In genomic region chr11:23029399-23029798, GRCm38 (mm10) we compare ENCODE assay signal across 19 mouse cellular contexts. TPM values are rescaled to one million over a fixed set of nuclear protein-coding genes. Genes with fewer than 3 reads are reported as not detected.
DNase-seq lines count a peak whose midpoint lies in the region; ATAC-seq and TF ChIP-seq lines count a peak whose summit lies in the region.
"Had no signal": no experiment of that assay in that cellular context is flagged by ENCODE, and none has a peak within 500 bp of the region (broad histone marks: within the 10 kb centered on the region; RNA-seq: fewer than 3 reads in every experiment).

No protein-coding gene starts in this region.

- ATAC-seq in intestine, embryonic 15.5 days, result peak; percentile 61; the same call in 1 of the 2 replicates
- no peak for ATAC-seq in intestine, postnatal 0 days
- ATAC-seq in intestine, embryonic 16.5 days, result peak; percentile 51
- ATAC-seq in stomach, postnatal 0 days (ENCODE audit: low FRiP score, low TSS enrichment), result no peak
- ATAC-seq: activated CD4-positive, CD25-positive, alpha-beta regulatory T cell, adult 4 months; CD4-positive, CD25-positive, alpha-beta regulatory T cell, adult 4 months; Patski had no signal

- no peaks in the 10 kb centered on the region for H3K4me1 ChIP-seq in intestine, embryonic 15.5 days (replicated peaks)
- no peaks in the 10 kb centered on the region for H3K4me1 ChIP-seq in intestine, postnatal 0 days (replicated peaks; ENCODE audit: control insufficient read depth, insufficient read depth, low read length)
- 0 out of 2 replicates have a peak, but pooled peaks cover 2% of the 10 kb centered on the region for H3K4me1 ChIP-seq in intestine, embryonic 16.5 days (ENCODE audit: control insufficient read depth, insufficient read depth, low read length)
- H3K4me1 ChIP-seq in stomach, postnatal 0 days (replicated peaks; ENCODE audit: control insufficient read depth, insufficient read depth), result no peaks in the 10 kb centered on the region

- no peak for TF ChIP-seq EP300 in stomach, postnatal 0 days (optimal IDR thresholded peaks at IDR 0.05)

- H3K27ac ChIP-seq in intestine, embryonic 15.5 days, result no peak overlapping the region
- H3K27ac ChIP-seq in intestine, postnatal 0 days (ENCODE audit: low read depth, low read length), result no peak overlapping the region
- no peak overlapping the region for H3K27ac ChIP-seq in intestine, embryonic 16.5 days (ENCODE audit: low read length)
- H3K27ac ChIP-seq in stomach, postnatal 0 days (replicated peaks), result no peak overlapping the region

- WGBS in intestine, embryonic 15.5 days, result 61% methylated on average over 6 of the region's 6 CpGs
- 39% methylated on average over 6 of the region's 6 CpGs for WGBS in intestine, postnatal 0 days
- WGBS in intestine, embryonic 16.5 days, result 70% methylated on average over 6 of the region's 6 CpGs
- 61% methylated on average over 6 of the region's 6 CpGs for WGBS in stomach, postnatal 0 days

- TF ChIP-seq CTCF in intestine, postnatal 0 days (IDR thresholded peaks at IDR 0.05; ENCODE audit: low read depth), result no peak
- no peak for TF ChIP-seq CTCF in stomach, postnatal 0 days (IDR thresholded peaks at IDR 0.05; ENCODE audit: low read depth)

- H3K9me3 ChIP-seq in intestine, embryonic 15.5 days, result no peaks in the 10 kb centered on the region
- H3K9me3 ChIP-seq in intestine, postnatal 0 days (ENCODE audit: control insufficient read depth), result no peaks in the 10 kb centered on the region
- H3K9me3 ChIP-seq in intestine, embryonic 16.5 days (ENCODE audit: control insufficient read depth, low read length), result no peaks in the 10 kb centered on the region
- no peaks in the 10 kb centered on the region for H3K9me3 ChIP-seq in stomach, postnatal 0 days (ENCODE audit: control insufficient read depth, low read length)
- H3K9me3 ChIP-seq: G1E had no signal

- no peak overlapping the region for H3K9ac ChIP-seq in intestine, embryonic 15.5 days
- no peak overlapping the region for H3K9ac ChIP-seq in intestine, postnatal 0 days (ENCODE audit: low read depth, low read length)
- H3K9ac ChIP-seq in intestine, embryonic 16.5 days (ENCODE audit: low read depth, low read length), result no peak overlapping the region
- no peak overlapping the region for H3K9ac ChIP-seq in stomach, postnatal 0 days (ENCODE audit: low read length)

- H3K36me3 ChIP-seq in intestine, embryonic 15.5 days, result no peaks in the 10 kb centered on the region
- no peaks in the 10 kb centered on the region for H3K36me3 ChIP-seq in intestine, postnatal 0 days (ENCODE audit: control insufficient read depth, insufficient read depth)
- no peaks in the 10 kb centered on the region for H3K36me3 ChIP-seq in intestine, embryonic 16.5 days (ENCODE audit: control insufficient read depth, insufficient read depth, low read length)
- H3K36me3 ChIP-seq in stomach, postnatal 0 days (ENCODE audit: control insufficient read depth, insufficient read depth, low read length), result no peaks in the 10 kb centered on the region
- H3K36me3 ChIP-seq: G1E had no signal

- H3K27me3 ChIP-seq in intestine, embryonic 15.5 days (replicated peaks), result no peaks in the 10 kb centered on the region
- no peaks in the 10 kb centered on the region for H3K27me3 ChIP-seq in intestine, postnatal 0 days (replicated peaks; ENCODE audit: control insufficient read depth, insufficient read depth, low read length)
- H3K27me3 ChIP-seq in intestine, embryonic 16.5 days (replicated peaks; ENCODE audit: control insufficient read depth, insufficient read depth, low read length), result no peaks in the 10 kb centered on the region
- no peaks in the 10 kb centered on the region for H3K27me3 ChIP-seq in stomach, postnatal 0 days (ENCODE audit: control insufficient read depth, insufficient read depth, low read length)
- H3K27me3 ChIP-seq: CH12.LX, Patski had no signal

- H3K4me3 ChIP-seq in intestine, embryonic 15.5 days (replicated peaks), result no peak overlapping the region
- H3K4me3 ChIP-seq in intestine, postnatal 0 days (ENCODE audit: low read depth, low read length), result no peak overlapping the region
- H3K4me3 ChIP-seq in intestine, embryonic 16.5 days (ENCODE audit: low read length), result no peak overlapping the region
- no peak overlapping the region for H3K4me3 ChIP-seq in stomach, postnatal 0 days (ENCODE audit: low read depth, low read length)

- H3K4me2 ChIP-seq in intestine, embryonic 15.5 days (replicated peaks), result no peak overlapping the region
- H3K4me2 ChIP-seq in intestine, postnatal 0 days (replicated peaks; ENCODE audit: low read depth), result no peak overlapping the region
- H3K4me2 ChIP-seq in intestine, embryonic 16.5 days (ENCODE audit: low read depth, low read length), result no peak overlapping the region
- no peak overlapping the region for H3K4me2 ChIP-seq in stomach, postnatal 0 days (replicated peaks; ENCODE audit: low read depth)

- no peak for DNase-seq in stomach, postnatal 0 days (ENCODE audit: low spot score)
- DNase-seq: adrenal gland, adult 2 months; adrenal gland, adult 8-10 months; adrenal gland, postnatal 10 days; adrenal gland, postnatal 14 days; adrenal gland, postnatal 25 days; adrenal gland, postnatal 36 days; B cell, adult 2 months; cerebellum, adult 11 months; cerebellum, adult 11-12 months; cerebellum, adult 18-20 months had no signal

RNA-seq across cellular contexts. Expression of gene Fam161a, which starts 22.1 kb away (rescaled TPM):
- polyA plus RNA-seq in intestine, embryonic 15.5 days (2015; fragmentation: Nextera tagmentation; extraction: Ambion mirVana), result 1.5 and 1.8 TPM in 2 replicates
- polyA plus RNA-seq in intestine, postnatal 0 days (2015; fragmentation: Nextera tagmentation; extraction: Ambion mirVana), result 1.9 and 2.8 TPM in 2 replicates
- 1.5 and 2.7 TPM in 2 replicates for polyA plus RNA-seq in intestine, embryonic 16.5 days (2015; fragmentation: Nextera tagmentation; extraction: Ambion mirVana)
- 3.0 and 3.2 TPM in 2 replicates for polyA plus RNA-seq in stomach, postnatal 0 days (2015; fragmentation: Nextera tagmentation; extraction: Ambion mirVana)

RNA-seq across cellular contexts. Expression of gene Cct4, which starts 39.1 kb away (rescaled TPM):
- 256 and 268 TPM in 2 replicates for polyA plus RNA-seq in intestine, embryonic 15.5 days (2015; fragmentation: Nextera tagmentation; extraction: Ambion mirVana)
- 95.3 and 101 TPM in 2 replicates for polyA plus RNA-seq in intestine, postnatal 0 days (2015; fragmentation: Nextera tagmentation; extraction: Ambion mirVana)
- polyA plus RNA-seq in intestine, embryonic 16.5 days (2015; fragmentation: Nextera tagmentation; extraction: Ambion mirVana), result 214 and 241 TPM in 2 replicates
- 123 and 124 TPM in 2 replicates for polyA plus RNA-seq in stomach, postnatal 0 days (2015; fragmentation: Nextera tagmentation; extraction: Ambion mirVana)

RNA-seq across cellular contexts. Expression of gene Commd1, which starts 47.2 kb away (rescaled TPM):
- 375 and 384 TPM in 2 replicates for polyA plus RNA-seq in intestine, embryonic 15.5 days (2015; fragmentation: Nextera tagmentation; extraction: Ambion mirVana)
- polyA plus RNA-seq in intestine, postnatal 0 days (2015; fragmentation: Nextera tagmentation; extraction: Ambion mirVana), result 286 and 294 TPM in 2 replicates
- polyA plus RNA-seq in intestine, embryonic 16.5 days (2015; fragmentation: Nextera tagmentation; extraction: Ambion mirVana), result 320 and 339 TPM in 2 replicates
- polyA plus RNA-seq in stomach, postnatal 0 days (2015; fragmentation: Nextera tagmentation; extraction: Ambion mirVana), result 269 and 275 TPM in 2 replicates

RNA-seq across cellular contexts. Expression of gene Gm28048, which starts 47.5 kb away (rescaled TPM):
- polyA plus RNA-seq in intestine, embryonic 15.5 days (2015; fragmentation: Nextera tagmentation; extraction: Ambion mirVana), result 13.1 and 16.2 TPM in 2 replicates
- 15.8 and 20.3 TPM in 2 replicates for polyA plus RNA-seq in intestine, postnatal 0 days (2015; fragmentation: Nextera tagmentation; extraction: Ambion mirVana)
- 11.2 and 12.0 TPM in 2 replicates for polyA plus RNA-seq in intestine, embryonic 16.5 days (2015; fragmentation: Nextera tagmentation; extraction: Ambion mirVana)
- 14.0 and 18.8 TPM in 2 replicates for polyA plus RNA-seq in stomach, postnatal 0 days (2015; fragmentation: Nextera tagmentation; extraction: Ambion mirVana)
- polyA plus RNA-seq: adrenal gland, adult 2 months; G1E had no signal

RNA-seq across cellular contexts. Expression of gene Zrsr1, which starts 57.6 kb away (rescaled TPM):
- polyA plus RNA-seq in intestine, embryonic 15.5 days (2015; fragmentation: Nextera tagmentation; extraction: Ambion mirVana), result 2.4 and 2.9 TPM in 2 replicates
- polyA plus RNA-seq in intestine, postnatal 0 days (2015; fragmentation: Nextera tagmentation; extraction: Ambion mirVana), result 2.0 and 2.3 TPM in 2 replicates
- 1.8 and 2.2 TPM in 2 replicates for polyA plus RNA-seq in intestine, embryonic 16.5 days (2015; fragmentation: Nextera tagmentation; extraction: Ambion mirVana)
- 2.0 and 2.2 TPM in 2 replicates for polyA plus RNA-seq in stomach, postnatal 0 days (2015; fragmentation: Nextera tagmentation; extraction: Ambion mirVana)

Comparison
In these comparisons a context has a peak if more than half of its experiments do, and no peak if none do; other contexts are left out.
1. ATAC-seq: peak in intestine, embryonic 15.5 days (single experiment) and intestine, embryonic 16.5 days (single experiment); none in intestine, postnatal 0 days (single experiment) and stomach, postnatal 0 days (single experiment).